Mouse (Mus musculus) liver, adult 2 months (tissue): Measurements from ENCODE around the gene Tradd.

ENCODE experiments used
- CTCF ChIP-seq: fragments of 200-500 bp; IDR thresholded peaks from 2 replicates; pipeline ENCODE4 v1.5.1; 2011; ENCODE audit warnings: low read depth, low read length, control low read depth
- POLR2A ChIP-seq: fragments of 200-500 bp; IDR thresholded peaks from 2 replicates; pipeline ENCODE4 v1.6.1; 2011; ENCODE audit warnings: low read length, control low read depth; ENCODE audit not compliant: insufficient read depth; ENCODE audit errors: extremely low read depth

DNA sequence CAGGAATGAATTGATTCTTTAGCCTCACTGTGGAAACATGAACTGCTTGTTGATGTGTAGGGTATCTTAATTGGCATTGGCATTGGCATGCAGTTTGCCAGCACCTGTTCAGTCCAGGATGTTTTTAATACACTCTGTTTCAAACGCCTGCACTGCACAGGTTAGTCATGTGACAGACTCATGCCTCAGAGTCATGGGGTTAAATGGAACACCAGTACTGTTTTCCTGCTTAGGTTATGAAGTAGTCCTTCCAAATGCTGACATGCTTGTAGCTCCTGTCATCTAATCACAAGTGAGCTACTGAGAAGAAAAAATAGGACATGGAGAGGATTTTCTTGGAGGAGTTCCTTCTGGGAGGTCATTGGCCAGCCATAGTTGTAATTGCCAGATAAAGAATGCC lies 29.2 kb downstream of the Tradd start:
- TF ChIP-seq CTCF (no peak), POLR2A (no peak)
